Mouse (Mus musculus): ENCODE data around the gene Ttl. TPM values are rescaled to one million over a fixed set of nuclear protein-coding genes. Genes with fewer than 3 reads are reported as not detected.
A peak's percentile ranks its signal among the peaks of the same experiment; 100 is the strongest.

Gene Ttl
- polyA plus RNA-seq, 1 experiment = 0.43 TPM

DNA sequence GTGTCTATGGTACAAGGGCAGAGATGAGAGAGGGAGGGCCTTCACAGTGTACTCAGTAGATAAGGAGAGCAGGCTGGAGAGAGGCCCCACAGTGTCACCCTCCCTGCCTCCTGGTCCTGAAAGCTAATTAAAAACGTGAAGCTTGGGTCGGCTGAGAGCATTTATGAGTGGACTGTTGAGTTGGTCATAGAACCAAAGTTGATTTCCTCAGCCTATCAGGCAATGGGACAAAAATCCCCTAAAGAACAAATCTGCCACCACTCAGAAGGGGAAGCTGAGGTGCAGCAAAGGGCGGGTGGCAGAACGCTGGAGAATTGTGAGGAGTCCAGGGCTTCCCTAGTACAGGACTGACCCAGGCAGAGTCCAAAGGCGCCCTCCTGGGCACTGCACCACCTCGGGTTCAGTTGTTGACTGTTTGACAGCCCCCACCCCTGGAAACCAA lies 7.8 kb upstream of the Ttl start:
- H3K27me3 ChIP-seq (ENCODE audit: control insufficient read depth, insufficient read depth, low read length) = no peaks in the 10 kb centered on the region
- no peak overlapping the region for H3K4me3 ChIP-seq (ENCODE audit: control insufficient read depth, low read depth, low read length)
- H3K36me3 ChIP-seq (ENCODE audit: control insufficient read depth, insufficient read depth, low read length) = no peaks in the 10 kb centered on the region
- H3K27ac ChIP-seq (ENCODE audit: control insufficient read depth, insufficient read depth, low read depth, low read length) = no peak overlapping the region
- H3K4me1 ChIP-seq (ENCODE audit: control insufficient read depth, insufficient read depth, low read length) = no peaks in the 10 kb centered on the region; the same call in 1 of the 2 replicates
- TF ChIP-seq POLR2A (IDR thresholded peaks at IDR 0.05; ENCODE audit: control insufficient read depth, low read depth, low read length) (no peak), CTCF (IDR thresholded peaks at IDR 0.05; ENCODE audit: control insufficient read depth, insufficient read depth, insufficient replicate concordance, low read depth, low read length) (no peak)

DNA sequence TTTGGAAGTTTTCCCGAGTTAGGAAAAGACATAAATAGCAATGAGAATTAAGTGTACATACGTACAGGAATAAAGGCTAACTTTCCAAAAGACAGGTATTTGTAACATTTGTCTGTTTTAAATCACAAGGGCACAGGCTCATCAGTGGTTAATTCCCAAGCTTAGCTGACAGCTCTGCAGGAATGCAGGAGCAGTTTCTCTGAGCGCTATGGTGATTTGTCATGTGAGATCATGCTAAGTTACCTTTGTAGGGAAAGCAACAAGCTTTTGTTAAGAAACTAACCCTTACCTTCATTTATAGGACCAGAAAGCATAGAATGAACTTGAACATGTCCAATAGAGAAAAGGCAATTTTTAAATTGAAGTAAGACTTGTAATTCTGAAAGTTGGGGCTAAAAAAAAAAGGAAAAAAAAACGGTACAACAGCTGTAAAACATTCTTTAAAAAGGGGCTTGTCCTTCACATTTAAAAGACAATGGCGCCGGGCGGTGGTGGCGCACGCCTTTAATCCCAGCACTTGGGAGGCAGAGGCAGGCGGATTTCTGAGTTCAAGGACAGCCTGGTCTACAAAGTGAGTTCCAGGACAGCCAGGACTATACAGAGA lies 4.2 kb upstream of the Ttl start:
- Histone ChIP-seq H3K36me3 (ENCODE audit: control insufficient read depth, insufficient read depth, low read length) (no peaks in the 10 kb centered on the region), H3K4me3 (ENCODE audit: control insufficient read depth, low read depth, low read length) (no peak overlapping the region), H3K4me1 (ENCODE audit: control insufficient read depth, insufficient read depth, low read length) (peaks cover 6% of the 10 kb centered on the region), H3K27me3 (ENCODE audit: control insufficient read depth, insufficient read depth, low read length) (no peaks in the 10 kb centered on the region), H3K27ac (ENCODE audit: control insufficient read depth, insufficient read depth, low read depth, low read length) (no peak overlapping the region)
- TF ChIP-seq CTCF (IDR thresholded peaks at IDR 0.05; ENCODE audit: control insufficient read depth, insufficient read depth, insufficient replicate concordance, low read depth, low read length) (no peak), POLR2A (IDR thresholded peaks at IDR 0.05; ENCODE audit: control insufficient read depth, low read depth, low read length) (no peak)

GRCm38 (mm10) chr2:129066326-129066725 lies 584 bp downstream of the Ttl start:
- TF ChIP-seq POLR2A (IDR thresholded peaks at IDR 0.05; ENCODE audit: control insufficient read depth, low read depth, low read length) (no peak), CTCF (IDR thresholded peaks at IDR 0.05; ENCODE audit: control insufficient read depth, insufficient read depth, insufficient replicate concordance, low read depth, low read length) (no peak)
- H3K27ac ChIP-seq (ENCODE audit: control insufficient read depth, insufficient read depth, low read depth, low read length) = no peak overlapping the region
- H3K27me3 ChIP-seq (ENCODE audit: control insufficient read depth, insufficient read depth, low read length) = no peaks in the 10 kb centered on the region
- H3K4me3 ChIP-seq (ENCODE audit: control insufficient read depth, low read depth, low read length) = peak overlapping the region; percentile 80
- peaks cover 7% of the 10 kb centered on the region for H3K4me1 ChIP-seq (ENCODE audit: control insufficient read depth, insufficient read depth, low read length)
- no peaks in the 10 kb centered on the region for H3K36me3 ChIP-seq (ENCODE audit: control insufficient read depth, insufficient read depth, low read length)

- H3K27ac ChIP-seq (ENCODE audit: control insufficient read depth, insufficient read depth, low read depth, low read length) = no peak overlapping the region
- peaks cover 7% of the 10 kb centered on the region for H3K4me1 ChIP-seq (ENCODE audit: control insufficient read depth, insufficient read depth, low read length)
- TF ChIP-seq POLR2A (IDR thresholded peaks at IDR 0.05; ENCODE audit: control insufficient read depth, low read depth, low read length) = no peak
- TF ChIP-seq CTCF (IDR thresholded peaks at IDR 0.05; ENCODE audit: control insufficient read depth, insufficient read depth, insufficient replicate concordance, low read depth, low read length) = no peak
- H3K27me3 ChIP-seq (ENCODE audit: control insufficient read depth, insufficient read depth, low read length) = no peaks in the 10 kb centered on the region
- no peak overlapping the region for H3K4me3 ChIP-seq (ENCODE audit: control insufficient read depth, low read depth, low read length)
- no peaks in the 10 kb centered on the region for H3K36me3 ChIP-seq (ENCODE audit: control insufficient read depth, insufficient read depth, low read length)
Measured at GRCm38 (mm10) chr2:129070296-129070695, 4.6 kb downstream of the Ttl start.

DNA sequence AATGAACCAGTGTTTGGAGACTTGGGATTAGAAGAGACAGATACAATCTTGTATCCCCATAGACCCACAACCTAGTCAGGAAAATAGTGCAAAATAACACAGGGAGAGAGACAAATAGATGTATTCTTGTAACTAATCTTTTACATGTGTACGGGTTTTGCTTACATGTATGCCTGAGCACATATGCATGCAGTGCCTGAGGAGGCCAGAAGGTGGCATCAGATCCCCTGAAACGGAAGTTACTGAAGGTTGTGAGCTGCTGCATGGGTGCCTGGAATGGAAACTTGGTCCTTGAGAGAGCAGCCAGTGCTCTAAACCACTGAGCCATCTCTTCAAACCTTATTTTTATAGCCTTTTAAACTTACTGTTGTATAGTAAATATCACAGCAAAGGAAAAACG lies 12.6 kb downstream of the Ttl start:
- H3K4me1 ChIP-seq (ENCODE audit: control insufficient read depth, insufficient read depth, low read length) = peaks cover 8% of the 10 kb centered on the region
- no peaks in the 10 kb centered on the region for H3K36me3 ChIP-seq (ENCODE audit: control insufficient read depth, insufficient read depth, low read length)
- TF ChIP-seq POLR2A (IDR thresholded peaks at IDR 0.05; ENCODE audit: control insufficient read depth, low read depth, low read length) (no peak), CTCF (IDR thresholded peaks at IDR 0.05; ENCODE audit: control insufficient read depth, insufficient read depth, insufficient replicate concordance, low read depth, low read length) (peak; percentile 57; the same call in 1 of the 2 replicates)
- no peak overlapping the region for H3K4me3 ChIP-seq (ENCODE audit: control insufficient read depth, low read depth, low read length)
- no peak overlapping the region for H3K27ac ChIP-seq (ENCODE audit: control insufficient read depth, insufficient read depth, low read depth, low read length)
- no peaks in the 10 kb centered on the region for H3K27me3 ChIP-seq (ENCODE audit: control insufficient read depth, insufficient read depth, low read length)

GRCm38 (mm10) chr2:129079194-129079593 lies 13.5 kb downstream of the Ttl start:
- Histone ChIP-seq H3K36me3 (ENCODE audit: control insufficient read depth, insufficient read depth, low read length) (no peaks in the 10 kb centered on the region), H3K27me3 (ENCODE audit: control insufficient read depth, insufficient read depth, low read length) (no peaks in the 10 kb centered on the region), H3K27ac (ENCODE audit: control insufficient read depth, insufficient read depth, low read depth, low read length) (no peak overlapping the region), H3K4me3 (ENCODE audit: control insufficient read depth, low read depth, low read length) (no peak overlapping the region), H3K4me1 (ENCODE audit: control insufficient read depth, insufficient read depth, low read length) (peaks cover 8% of the 10 kb centered on the region)
- no peak for TF ChIP-seq POLR2A (IDR thresholded peaks at IDR 0.05; ENCODE audit: control insufficient read depth, low read depth, low read length)
- TF ChIP-seq CTCF (IDR thresholded peaks at IDR 0.05; ENCODE audit: control insufficient read depth, insufficient read depth, insufficient replicate concordance, low read depth, low read length) = no peak

DNA sequence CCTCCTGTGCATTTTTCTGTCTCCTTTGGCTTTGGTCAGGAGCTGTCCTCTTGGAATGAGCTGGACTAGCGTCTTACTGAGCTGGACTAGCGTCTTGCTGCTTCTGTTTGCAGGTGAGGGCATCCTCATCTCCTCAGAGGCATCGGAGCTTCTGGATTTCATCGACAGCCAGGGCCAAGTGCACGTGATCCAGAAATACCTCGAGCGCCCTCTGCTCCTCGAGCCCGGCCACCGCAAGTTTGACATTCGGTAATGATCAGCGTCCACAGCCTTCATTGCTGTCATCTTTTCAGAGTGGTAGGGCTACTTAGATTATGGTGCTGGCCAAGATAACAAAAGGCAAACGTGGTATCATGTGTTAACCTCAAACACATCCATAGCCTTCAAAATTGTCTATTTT lies 15.4 kb downstream of the Ttl start:
- no peaks in the 10 kb centered on the region for H3K36me3 ChIP-seq (ENCODE audit: control insufficient read depth, insufficient read depth, low read length)
- no peaks in the 10 kb centered on the region for H3K27me3 ChIP-seq (ENCODE audit: control insufficient read depth, insufficient read depth, low read length)
- H3K27ac ChIP-seq (ENCODE audit: control insufficient read depth, insufficient read depth, low read depth, low read length) = no peak overlapping the region
- peaks cover 8% of the 10 kb centered on the region for H3K4me1 ChIP-seq (ENCODE audit: control insufficient read depth, insufficient read depth, low read length)
- H3K4me3 ChIP-seq (ENCODE audit: control insufficient read depth, low read depth, low read length) = no peak overlapping the region
- TF ChIP-seq CTCF (IDR thresholded peaks at IDR 0.05; ENCODE audit: control insufficient read depth, insufficient read depth, insufficient replicate concordance, low read depth, low read length) (peak; percentile 11; the same call in 1 of the 2 replicates), POLR2A (IDR thresholded peaks at IDR 0.05; ENCODE audit: control insufficient read depth, low read depth, low read length) (no peak)

All from testis, adult 2 months (tissue).